Mouse (Mus musculus) E14TG2a.4 (cell line): Measurements from ENCODE around the gene Smad3.

ENCODE experiments used
- CTCF ChIP-seq: conservative IDR thresholded peaks from 2 replicates; pipeline ENCODE4 v1.5.1; 2014; ENCODE audit warnings: low read length
- NANOG ChIP-seq: IDR thresholded peaks from 2 replicates; pipeline ENCODE4 v1.6.1; 2014; ENCODE audit warnings: borderline replicate concordance, low read length, mixed read lengths

- TF ChIP-seq CTCF (no peak), NANOG (no peak)
Observed at GRCm38 (mm10) chr9:63644011-63644410, 113.8 kb downstream of the Smad3 start.
